Mouse (Mus musculus): Measurements from ENCODE around the gene Gm47841.

GRCm38 (mm10) chr15:101086451-101086850 lies 39.3 kb upstream of the Gm47841 start:
- TF ChIP-seq CTCF (conservative IDR thresholded peaks at IDR 0.05; ENCODE audit: low read length) (no peak), NANOG (IDR thresholded peaks at IDR 0.05; ENCODE audit: borderline replicate concordance, low read length) (no peak), POU5F1 (IDR thresholded peaks at IDR 0.05; ENCODE audit: borderline replicate concordance, low read length) (no peak)
